Mouse (Mus musculus) cerebellum, adult 2 months (tissue): ENCODE measurements around the gene Gmppa.

Experiments used
- CTCF ChIP-seq: fragments of 200-500 bp; IDR thresholded peaks from 2 replicates; pipeline ENCODE4 v1.5.1; 2011; ENCODE audit warnings: low read depth, mild to moderate bottlenecking, control low read depth, low read length, moderate library complexity, borderline replicate concordance; ENCODE audit not compliant: insufficient read depth
- POLR2A ChIP-seq: fragments of 200-500 bp; IDR thresholded peaks from 2 replicates; pipeline ENCODE4 v1.6.1; 2011; ENCODE audit warnings: low read length, control low read depth, borderline replicate concordance; ENCODE audit not compliant: insufficient read depth

DNA sequence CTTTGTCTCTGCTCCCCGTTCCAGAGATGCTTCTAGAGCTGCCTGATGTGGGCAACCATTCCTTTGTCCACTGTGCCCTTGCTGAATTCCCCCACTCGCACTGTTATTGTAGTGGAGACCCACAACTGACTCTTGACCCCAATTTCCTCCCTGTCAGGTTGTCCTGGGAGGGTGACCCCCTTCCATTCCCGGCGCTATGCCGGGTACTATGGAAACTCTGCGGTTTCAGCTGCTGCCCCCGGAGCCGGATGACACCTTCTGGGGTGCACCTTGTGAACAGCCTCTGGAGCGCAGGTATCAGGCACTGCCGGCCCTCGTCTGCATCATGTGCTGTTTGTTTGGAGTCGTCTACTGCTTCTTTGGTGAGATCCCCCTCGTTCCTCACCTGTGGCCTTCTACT is 44.3 kb downstream of the Gmppa start:
- no peak for TF ChIP-seq POLR2A
- TF ChIP-seq CTCF: no peak
